Mouse (Mus musculus) R1 (cell line): ENCODE measurements at regions not wholly inside any gene's neighbourhood (a gene's known extent, or its start where the extent isn't known, plus 50 kb on each side); places are given as distances from the start of the nearest gene placed in this dataset.

ENCODE experiments used
- DNase-seq: peaks from one replicate; pipeline ENCODE4 v3.0.0-alpha.2; 2018; ENCODE audit warnings: low read depth, low spot score

DNA sequence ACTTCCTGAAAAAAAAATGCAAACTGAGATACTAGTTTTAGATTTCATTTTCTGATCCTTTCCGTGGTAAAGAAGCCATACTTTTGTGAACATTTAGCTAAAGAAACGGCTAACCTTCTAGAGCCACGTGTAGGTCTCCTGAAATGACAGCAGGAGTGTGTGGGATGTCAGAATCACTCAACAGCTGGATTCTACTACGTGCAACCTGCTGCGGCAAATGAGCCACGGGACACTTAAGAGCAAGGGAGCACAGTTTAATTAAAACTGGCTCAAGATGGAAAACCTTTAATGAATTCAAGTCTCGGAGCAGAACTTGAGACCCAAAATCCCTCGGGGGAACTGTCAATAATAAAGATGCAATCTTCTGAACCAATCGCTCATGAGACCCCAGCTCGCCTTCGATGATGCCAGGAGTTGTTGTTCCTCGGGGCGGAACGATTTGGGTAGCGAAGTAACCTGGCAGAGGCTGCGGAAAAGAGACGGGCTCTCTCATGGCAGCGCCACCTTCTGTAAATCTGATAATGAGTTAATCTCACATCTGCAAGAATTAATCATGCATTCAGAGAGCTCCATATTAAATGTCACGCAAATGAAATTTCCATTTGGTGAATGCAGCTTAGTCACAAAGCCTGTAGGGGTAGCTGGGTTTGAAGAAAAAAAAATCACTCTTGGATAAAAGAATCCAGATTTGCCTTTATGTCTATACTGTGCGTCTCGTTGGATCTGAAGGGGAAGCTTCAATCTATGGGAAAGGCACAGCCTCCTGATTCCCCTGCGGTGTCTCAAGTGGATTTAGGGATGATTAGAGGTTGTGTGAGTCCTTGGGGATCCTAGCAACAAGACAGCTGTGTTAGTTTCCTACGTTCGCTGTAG is 90.9 kb upstream of the Krr1 start:
- no peak for DNase-seq

DNA sequence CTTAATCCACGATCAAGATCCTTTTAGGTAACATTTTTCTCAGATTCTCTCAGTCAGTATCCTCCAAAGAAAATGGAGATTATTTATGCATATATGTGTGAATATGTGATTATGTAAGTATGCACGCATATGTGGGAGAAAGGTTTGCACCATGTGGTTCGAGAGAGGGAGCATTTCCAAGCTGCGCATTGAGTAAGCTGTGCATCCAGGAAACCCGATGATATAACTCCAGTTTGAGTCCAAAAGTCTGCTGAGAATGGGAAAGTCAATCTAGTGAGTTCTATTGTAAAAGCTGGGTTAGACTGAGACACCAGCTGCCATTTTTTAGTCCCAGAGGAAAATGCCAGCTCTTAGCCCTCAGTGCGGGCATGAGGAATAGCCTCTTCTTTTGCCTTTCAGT is 89.9 kb upstream of the Krr1 start:
- DNase-seq: no peak

DNA sequence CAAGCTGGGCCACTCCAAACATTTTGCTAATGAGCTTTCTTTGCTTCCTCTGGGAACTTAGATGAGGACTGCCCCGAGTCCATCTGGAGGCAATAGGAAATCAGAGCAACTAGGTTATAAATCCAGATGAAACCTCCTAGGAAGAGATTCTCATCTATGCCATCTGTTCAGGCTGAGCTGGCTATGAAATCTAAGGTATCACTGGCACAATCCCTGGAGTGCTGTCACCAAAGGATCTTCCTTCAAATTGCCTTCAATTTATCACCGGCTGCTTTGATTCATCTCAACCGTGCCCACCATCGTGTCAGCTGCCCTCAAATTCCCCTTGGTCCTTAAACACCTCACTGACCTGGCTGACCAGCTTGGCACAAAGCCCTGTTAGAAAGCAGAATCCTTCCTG is 87.8 kb upstream of the Krr1 start:
- no peak for DNase-seq

DNA sequence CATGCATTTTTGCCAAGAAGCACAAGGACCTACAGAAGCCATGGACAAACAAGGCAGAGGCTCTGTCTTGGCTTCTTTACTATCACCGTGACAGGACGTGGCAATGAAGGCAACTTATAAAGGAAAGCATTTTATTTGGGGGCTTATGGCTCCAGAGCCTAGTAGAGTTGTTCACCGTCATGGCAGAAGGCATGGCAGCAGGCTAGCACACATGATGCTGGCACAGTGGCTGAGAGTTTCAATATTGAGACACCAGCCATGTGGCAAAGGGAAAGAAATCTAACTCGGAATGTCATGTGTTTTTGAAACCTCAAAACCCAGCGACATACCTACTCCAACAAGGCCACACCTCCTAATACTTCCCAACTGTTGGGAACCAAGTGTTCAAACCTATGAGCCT is 83.4 kb upstream of the Krr1 start:
- no peak for DNase-seq

DNA sequence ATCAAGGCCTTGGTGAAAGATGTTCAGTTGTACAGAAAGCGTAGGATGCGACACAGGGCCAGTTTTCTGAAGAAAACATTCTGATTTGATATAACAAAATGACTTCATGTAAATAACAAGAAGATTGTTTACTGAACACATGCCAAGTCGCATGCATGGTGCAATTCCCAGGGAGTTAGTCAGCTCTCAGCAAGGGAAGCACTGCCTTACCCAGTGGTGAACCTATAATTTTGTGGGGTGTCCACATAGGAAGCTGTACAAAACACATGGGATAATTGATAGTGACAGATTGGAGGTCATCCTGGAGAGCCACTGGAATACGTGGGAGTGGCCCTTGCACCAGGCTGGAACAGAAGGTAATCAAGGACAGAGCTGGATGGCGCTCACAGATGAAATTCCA is 79.0 kb upstream of the Krr1 start:
- no peak for DNase-seq

DNA sequence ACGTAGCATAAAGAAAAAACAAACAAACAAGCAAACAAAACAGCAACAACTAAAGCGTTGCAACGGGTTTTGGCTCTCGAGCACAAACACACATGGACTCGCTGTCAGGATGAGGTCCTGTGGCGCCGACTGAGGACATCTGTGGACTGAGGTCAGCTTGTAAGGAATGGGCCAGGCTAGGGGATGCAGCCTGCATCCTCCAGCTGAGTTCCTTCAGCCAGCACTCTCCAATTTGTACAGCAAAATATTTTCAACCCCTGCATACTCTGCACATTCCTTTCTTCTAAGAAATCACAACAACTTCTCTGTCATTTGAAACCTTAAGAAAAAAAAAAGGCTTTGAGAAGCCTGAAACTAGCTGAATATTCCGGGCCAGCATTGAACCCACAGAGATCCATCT is 78.5 kb upstream of the Krr1 start:
- DNase-seq: no peak

DNA sequence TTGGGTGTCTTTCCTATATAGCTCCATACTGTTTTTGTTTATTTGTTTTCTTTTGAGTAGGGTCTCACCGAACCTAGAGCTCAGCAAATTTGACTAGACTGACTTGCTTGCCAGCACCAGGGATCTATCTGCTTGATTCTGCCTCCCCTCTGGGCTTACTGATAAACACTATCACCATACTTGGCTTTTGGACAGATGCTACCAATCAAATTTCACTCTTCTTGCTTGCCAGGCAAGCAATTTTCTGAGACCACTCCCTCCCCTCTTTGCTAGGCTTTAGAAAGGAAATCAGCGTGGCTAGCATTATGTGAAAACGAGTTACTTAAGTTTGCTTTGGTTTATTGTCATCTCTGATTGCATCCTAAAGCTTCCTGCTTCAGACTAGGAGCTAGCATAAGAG is 75.1 kb upstream of the Krr1 start:
- DNase-seq: no peak

GRCm38 (mm10) chr10:111900723-111901716 is 71.4 kb upstream of the Krr1 start:
- DNase-seq: no peak

DNA sequence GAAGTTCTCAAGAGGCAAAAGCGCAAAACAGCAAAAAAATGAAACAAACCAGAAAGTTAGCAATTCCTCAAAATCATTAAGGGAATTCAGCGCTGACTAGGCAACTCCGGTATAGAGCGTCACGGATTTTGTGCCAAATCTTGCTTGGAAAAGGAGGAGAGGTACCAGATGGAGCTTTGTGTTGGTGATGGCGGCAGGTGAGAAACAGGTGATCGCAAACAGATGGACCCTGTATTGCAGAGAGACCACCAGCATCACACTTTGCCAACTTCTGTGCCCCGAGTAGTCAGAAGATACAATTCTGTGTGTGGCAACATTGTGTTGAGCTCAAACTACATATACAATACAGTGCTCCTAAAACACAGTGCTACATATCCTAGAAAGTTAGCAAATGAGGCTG is 68.5 kb upstream of the Krr1 start:
- no peak for DNase-seq

- no peak for DNase-seq
Measured at GRCm38 (mm10) chr10:111907836-111908235, 64.6 kb upstream of the Krr1 start.

DNA sequence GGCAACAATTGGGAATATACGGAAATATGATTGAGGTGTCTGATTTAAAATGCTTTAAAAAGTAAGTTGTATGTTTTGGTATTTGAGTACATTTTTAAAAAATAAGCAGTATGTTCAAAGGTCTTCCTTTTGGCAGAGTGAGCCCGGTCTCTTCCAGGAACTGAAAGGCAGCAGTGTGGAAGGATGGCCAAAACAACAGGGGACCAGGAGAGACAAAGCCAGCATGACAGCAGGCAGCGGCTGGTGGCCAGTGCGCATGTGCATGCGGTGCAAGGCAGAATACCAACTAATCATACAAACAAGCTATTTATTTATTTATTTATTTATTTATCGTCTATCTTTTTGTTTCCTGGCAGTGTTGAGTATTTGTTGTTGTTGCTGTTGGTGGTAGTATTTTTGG is 59.9 kb upstream of the Krr1 start:
- DNase-seq: peak; percentile 74

- DNase-seq: peak; percentile 98
Measured at GRCm38 (mm10) chr10:111913066-111913785, 59.2 kb upstream of the Krr1 start.

DNA sequence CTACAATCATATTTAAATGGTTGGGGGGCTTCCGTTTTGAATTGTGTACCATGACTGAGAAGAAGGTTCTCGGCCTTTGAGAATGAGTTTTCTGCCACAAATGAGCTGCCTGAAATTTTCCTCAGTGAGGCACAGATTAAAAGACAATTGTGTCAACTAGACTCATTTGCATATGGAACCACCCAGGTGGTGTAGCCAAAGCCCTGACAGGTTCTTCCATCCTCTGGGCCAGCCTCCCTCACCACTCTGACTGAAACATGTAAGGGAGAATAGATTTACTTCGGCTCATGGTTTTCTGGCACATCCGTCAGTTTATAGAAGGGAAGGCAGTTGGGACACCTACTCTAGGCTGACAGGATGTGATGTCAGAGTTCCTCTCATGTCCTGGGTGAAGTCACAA is 58.2 kb upstream of the Krr1 start:
- peak; percentile 80 for DNase-seq

DNA sequence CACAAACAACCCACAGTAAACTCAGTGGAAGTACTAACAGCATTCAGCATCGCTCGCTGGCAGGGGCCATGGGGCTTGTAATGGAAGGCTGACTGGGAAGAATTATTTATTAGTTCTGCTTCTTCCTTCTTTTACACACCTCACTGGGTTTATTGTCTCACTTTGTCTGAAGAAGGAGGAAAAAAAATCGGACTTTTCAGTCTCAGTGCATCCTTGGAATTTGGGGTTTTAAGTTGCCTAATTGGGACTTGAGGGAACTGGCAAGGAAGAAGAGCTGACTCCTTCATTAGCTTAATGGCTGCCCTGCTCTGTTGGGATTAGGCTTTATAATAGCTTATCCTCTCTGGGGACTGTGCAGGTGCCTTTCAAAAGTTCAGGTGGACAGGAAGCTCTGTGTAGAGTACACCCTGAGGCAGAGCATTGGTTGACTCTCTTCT is 54.4 kb upstream of the Krr1 start:
- DNase-seq: no peak

DNA sequence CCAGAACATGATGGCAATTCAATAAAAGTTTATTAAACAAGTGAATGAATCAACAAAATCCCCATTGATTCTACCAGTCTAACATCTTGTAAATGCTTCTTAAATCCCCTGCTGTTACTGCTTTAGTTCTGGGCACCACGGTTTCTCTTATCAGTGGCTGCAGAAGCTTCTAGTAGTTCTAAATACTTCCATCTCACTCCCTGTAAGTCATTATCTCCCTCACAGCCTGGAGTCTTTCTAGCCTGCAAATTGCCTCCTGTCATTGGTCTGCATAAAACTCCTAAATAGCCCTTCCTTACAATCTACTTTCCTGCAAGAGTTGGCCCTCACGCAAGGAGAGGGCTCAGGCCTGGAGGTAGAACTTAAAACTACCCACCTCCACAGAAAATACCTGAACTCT is 53.0 kb upstream of the Krr1 start:
- no peak for DNase-seq

DNA sequence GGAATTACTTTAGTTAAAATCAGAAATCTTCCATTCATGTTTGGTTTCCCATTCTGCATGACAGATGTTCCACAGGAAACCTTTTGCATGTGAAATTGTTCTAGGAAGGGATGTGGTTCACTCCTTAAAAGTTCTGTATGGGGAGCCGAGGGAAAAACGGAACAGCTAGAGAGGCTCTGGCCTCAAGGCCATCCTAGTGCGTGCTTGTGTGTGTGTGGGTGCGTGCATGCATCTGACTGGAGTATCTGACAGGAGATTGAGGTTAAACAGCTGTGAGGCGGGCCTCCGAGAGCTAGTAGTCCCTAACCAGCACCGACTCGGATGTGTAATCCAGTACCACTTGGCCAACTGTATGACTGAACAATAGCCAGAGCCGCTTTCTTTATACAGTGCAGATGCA is 51.0 kb upstream of the Krr1 start:
- peak; percentile 50 for DNase-seq
